Mouse (Mus musculus) heart, adult 2 months (tissue): ENCODE data around the gene Vinac1.

ENCODE experiments used
- CTCF ChIP-seq: fragments of 200-600 bp; IDR thresholded peaks from 2 replicates; pipeline ENCODE4 v1.8.1; 2022; ENCODE audit warnings: antibody characterized with exemption, mild to moderate bottlenecking, moderate library complexity
- EP300 ChIP-seq: fragments of 200-500 bp; IDR thresholded peaks from 2 replicates; pipeline ENCODE4 v1.6.1; 2011; ENCODE audit warnings: low read depth, low read length, control low read depth; ENCODE audit not compliant: insufficient read depth
- POLR2A ChIP-seq: fragments of 200-500 bp; IDR thresholded peaks from 2 replicates; pipeline ENCODE4 v1.6.1; 2011; ENCODE audit warnings: mild to moderate bottlenecking, low read depth, low read length, control low read depth; ENCODE audit not compliant: insufficient read depth

- TF ChIP-seq CTCF (no peak), POLR2A (no peak), EP300 (no peak)
Observed at GRCm38 (mm10) chr2:129047811-129048210, at the start of gene Vinac1.
